Mouse (Mus musculus): ENCODE measurements around the gene Gcnt2. TPM values are rescaled to one million over a fixed set of nuclear protein-coding genes. Genes with fewer than 3 reads are reported as not detected.
A peak's percentile ranks its signal among the peaks of the same experiment; 100 is the strongest.

Gcnt2 gene
- polyA plus RNA-seq, 1 experiment from 2014 or later: 5.7 TPM

DNA sequence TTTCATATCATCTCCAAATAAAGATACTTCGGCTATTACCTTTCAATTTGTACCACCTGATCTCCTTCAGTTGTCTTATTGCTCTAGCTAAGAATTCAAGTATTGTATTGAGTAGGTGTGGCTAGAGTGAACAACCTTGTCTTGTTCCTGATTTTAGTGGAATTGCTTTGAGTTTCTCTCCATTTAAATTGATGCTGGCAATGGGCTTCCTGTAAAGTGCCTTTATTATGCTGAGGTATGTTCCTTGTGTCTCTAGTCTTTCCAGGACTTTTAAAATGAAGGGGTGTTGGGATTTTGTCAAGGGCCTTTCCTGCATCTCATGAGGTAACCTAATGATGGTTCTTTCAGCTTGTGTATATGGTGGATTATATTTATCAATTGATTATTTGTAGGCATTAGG, 83.5 kb downstream of the Gcnt2 start:
- Histone ChIP-seq H3K4me3 (ENCODE audit: low read depth, low read length) (no peak overlapping the region), H3K4me1 (replicated peaks; ENCODE audit: control insufficient read depth, insufficient read depth) (peaks cover 4% of the 10 kb centered on the region), H3K9ac (ENCODE audit: low read length) (no peak overlapping the region), H3K4me2 (replicated peaks; ENCODE audit: low read depth) (no peak overlapping the region), H3K27me3 (ENCODE audit: control insufficient read depth, insufficient read depth, low read length) (no peaks in the 10 kb centered on the region), H3K27ac (replicated peaks) (no peak overlapping the region), H3K36me3 (ENCODE audit: control insufficient read depth, insufficient read depth, low read length) (no peaks in the 10 kb centered on the region), H3K9me3 (ENCODE audit: control insufficient read depth, low read length) (no peaks in the 10 kb centered on the region)
- TF ChIP-seq CTCF (IDR thresholded peaks at IDR 0.05; ENCODE audit: low read depth): no peak
- no peak for TF ChIP-seq EP300 (optimal IDR thresholded peaks at IDR 0.05)
- DNase-seq (ENCODE audit: low spot score) (no peak), ATAC-seq (ENCODE audit: low FRiP score, low TSS enrichment) (no peak)
- WGBS: 86% methylated on average over 1 of the region's 1 CpGs

- Histone ChIP-seq H3K4me1 (replicated peaks; ENCODE audit: control insufficient read depth, insufficient read depth) (peaks cover 4% of the 10 kb centered on the region), H3K4me2 (replicated peaks; ENCODE audit: low read depth) (no peak overlapping the region), H3K9me3 (ENCODE audit: control insufficient read depth, low read length) (no peaks in the 10 kb centered on the region), H3K4me3 (ENCODE audit: low read depth, low read length) (no peak overlapping the region), H3K27ac (replicated peaks) (no peak overlapping the region), H3K36me3 (ENCODE audit: control insufficient read depth, insufficient read depth, low read length) (no peaks in the 10 kb centered on the region), H3K27me3 (ENCODE audit: control insufficient read depth, insufficient read depth, low read length) (no peaks in the 10 kb centered on the region), H3K9ac (ENCODE audit: low read length) (no peak overlapping the region)
- 60% methylated on average over 5 of the region's 5 CpGs for WGBS
- ATAC-seq (ENCODE audit: low FRiP score, low TSS enrichment): 0 out of 2 replicates have a peak, but pooled peaks have one; percentile 56
- no peak for DNase-seq (ENCODE audit: low spot score)
- no peak for TF ChIP-seq EP300 (optimal IDR thresholded peaks at IDR 0.05)
- TF ChIP-seq CTCF (IDR thresholded peaks at IDR 0.05; ENCODE audit: low read depth): no peak
These were observed 84.4 kb downstream of the Gcnt2 start for GRCm38 (mm10) chr13:40943936-40944335.

DNA sequence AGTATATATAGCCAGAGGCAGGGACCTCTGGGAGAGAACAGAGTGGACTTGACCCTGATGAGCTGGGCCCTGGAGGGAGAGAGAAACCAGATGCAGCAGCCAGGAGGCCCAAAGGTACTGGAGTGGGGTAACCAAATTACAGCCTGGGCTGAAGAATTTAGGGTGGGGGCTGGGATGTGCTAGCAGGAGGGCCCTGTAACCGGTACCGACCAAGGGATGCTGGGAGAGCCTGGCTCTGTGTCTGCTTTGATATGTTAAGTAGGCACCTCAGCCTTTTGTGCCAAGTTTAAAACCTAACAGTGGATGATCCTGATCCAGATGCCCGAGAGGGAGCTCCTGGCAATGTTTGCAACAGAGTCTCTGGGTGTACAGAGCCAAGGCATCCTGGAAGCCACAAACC, 84.8 kb downstream of the Gcnt2 start:
- no peak overlapping the region for H3K4me3 ChIP-seq (ENCODE audit: low read depth, low read length)
- 46% methylated on average over 3 of the region's 3 CpGs for WGBS
- ATAC-seq (ENCODE audit: low FRiP score, low TSS enrichment): 0 out of 2 replicates have a peak, but pooled peaks have one; percentile 38
- H3K27me3 ChIP-seq (ENCODE audit: control insufficient read depth, insufficient read depth, low read length): no peaks in the 10 kb centered on the region
- H3K4me2 ChIP-seq (replicated peaks; ENCODE audit: low read depth): no peak overlapping the region
- peaks cover 4% of the 10 kb centered on the region for H3K4me1 ChIP-seq (replicated peaks; ENCODE audit: control insufficient read depth, insufficient read depth)
- 0 out of 2 replicates have a peak overlapping the region, but pooled peaks have one; percentile 18 for H3K27ac ChIP-seq (replicated peaks)
- H3K9ac ChIP-seq (ENCODE audit: low read length): no peak overlapping the region
- no peak for DNase-seq (ENCODE audit: low spot score)
- TF ChIP-seq CTCF (IDR thresholded peaks at IDR 0.05; ENCODE audit: low read depth): no peak
- no peak for TF ChIP-seq EP300 (optimal IDR thresholded peaks at IDR 0.05)
- no peaks in the 10 kb centered on the region for H3K9me3 ChIP-seq (ENCODE audit: control insufficient read depth, low read length)
- H3K36me3 ChIP-seq (ENCODE audit: control insufficient read depth, insufficient read depth, low read length): no peaks in the 10 kb centered on the region

DNA sequence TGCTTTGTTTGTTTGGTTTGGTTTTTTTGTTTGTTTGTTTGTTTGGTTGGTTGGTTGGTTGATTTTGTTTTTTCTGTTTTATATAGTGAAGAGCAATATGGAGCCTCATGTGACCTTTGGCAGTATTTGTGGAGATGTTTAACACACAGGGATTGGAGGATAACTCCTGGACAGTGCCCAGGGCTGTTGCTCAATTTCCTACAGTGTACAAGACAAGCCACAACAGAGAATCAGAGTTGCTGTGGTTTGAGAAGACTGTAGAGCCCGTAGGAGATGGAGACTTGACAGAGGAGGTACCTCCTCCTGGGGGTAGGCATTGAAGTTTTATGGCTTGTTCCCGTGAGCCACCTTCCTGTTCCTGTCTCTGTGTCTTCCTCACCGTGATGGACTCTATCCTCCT, 87.0 kb downstream of the Gcnt2 start:
- Histone ChIP-seq H3K36me3 (ENCODE audit: control insufficient read depth, insufficient read depth, low read length) (no peaks in the 10 kb centered on the region), H3K4me2 (replicated peaks; ENCODE audit: low read depth) (no peak overlapping the region), H3K4me3 (ENCODE audit: low read depth, low read length) (no peak overlapping the region), H3K27me3 (ENCODE audit: control insufficient read depth, insufficient read depth, low read length) (no peaks in the 10 kb centered on the region), H3K27ac (replicated peaks) (no peak overlapping the region), H3K9me3 (ENCODE audit: control insufficient read depth, low read length) (no peaks in the 10 kb centered on the region), H3K4me1 (replicated peaks; ENCODE audit: control insufficient read depth, insufficient read depth) (peaks cover 4% of the 10 kb centered on the region), H3K9ac (ENCODE audit: low read length) (no peak overlapping the region)
- no peak for TF ChIP-seq EP300 (optimal IDR thresholded peaks at IDR 0.05)
- no peak for TF ChIP-seq CTCF (IDR thresholded peaks at IDR 0.05; ENCODE audit: low read depth)
- no peak for DNase-seq (ENCODE audit: low spot score)
- ATAC-seq (ENCODE audit: low FRiP score, low TSS enrichment): no peak
- WGBS: 81% methylated on average over 3 of the region's 3 CpGs

GRCm38 (mm10) chr13:40947538-40948205, 88.1 kb downstream of the Gcnt2 start:
- no peaks in the 10 kb centered on the region for H3K36me3 ChIP-seq (ENCODE audit: control insufficient read depth, insufficient read depth, low read length)
- ATAC-seq (ENCODE audit: low FRiP score, low TSS enrichment): no peak
- no peak overlapping the region for H3K27ac ChIP-seq (replicated peaks)
- no peak overlapping the region for H3K4me3 ChIP-seq (ENCODE audit: low read depth, low read length)
- H3K4me2 ChIP-seq (replicated peaks; ENCODE audit: low read depth): no peak overlapping the region
- no peaks in the 10 kb centered on the region for H3K27me3 ChIP-seq (ENCODE audit: control insufficient read depth, insufficient read depth, low read length)
- no peaks in the 10 kb centered on the region for H3K9me3 ChIP-seq (ENCODE audit: control insufficient read depth, low read length)
- DNase-seq (ENCODE audit: low spot score): no peak
- H3K4me1 ChIP-seq (replicated peaks; ENCODE audit: control insufficient read depth, insufficient read depth): peaks cover 4% of the 10 kb centered on the region
- no peak for TF ChIP-seq CTCF (IDR thresholded peaks at IDR 0.05; ENCODE audit: low read depth)
- TF ChIP-seq EP300 (optimal IDR thresholded peaks at IDR 0.05): no peak
- no peak overlapping the region for H3K9ac ChIP-seq (ENCODE audit: low read length)
- 67% methylated on average over 7 of the region's 7 CpGs for WGBS

DNA sequence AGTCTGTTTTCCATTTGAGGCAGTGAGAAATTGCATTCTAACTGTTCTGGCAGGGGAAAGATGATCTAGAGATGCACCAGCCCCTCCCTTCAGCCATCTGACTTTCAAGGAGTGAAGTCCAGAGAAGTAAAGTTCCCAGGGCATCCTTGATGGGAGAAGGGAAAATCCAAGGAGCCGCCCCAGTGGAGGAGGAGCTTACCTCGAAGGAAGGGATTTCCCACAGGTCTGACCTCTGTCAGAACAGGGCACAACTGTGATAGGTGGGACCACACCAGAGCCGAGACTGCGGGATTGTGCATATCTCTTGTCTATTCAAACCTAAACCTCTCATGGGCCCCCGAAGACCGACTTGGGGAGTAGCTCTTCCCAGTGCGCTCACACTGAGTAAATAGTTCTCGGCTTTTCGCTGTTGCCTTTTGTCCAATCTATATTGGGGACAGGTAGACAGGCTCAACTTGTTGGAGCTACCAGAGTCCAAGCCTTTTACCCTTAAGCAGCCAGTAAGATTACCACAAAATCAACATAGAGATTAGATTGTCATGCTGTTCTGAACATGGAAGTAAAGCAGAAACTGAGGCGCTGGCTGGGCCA, 91.9 kb downstream of the Gcnt2 start:
- WGBS: 47% methylated on average over 10 of the region's 10 CpGs
- H3K9ac ChIP-seq (ENCODE audit: low read length): no peak overlapping the region
- H3K4me2 ChIP-seq (replicated peaks; ENCODE audit: low read depth): peak overlapping the region; percentile 34
- peak; percentile 45 for DNase-seq (ENCODE audit: low spot score)
- no peaks in the 10 kb centered on the region; the same call in 1 of the 2 replicates for H3K4me1 ChIP-seq (replicated peaks; ENCODE audit: control insufficient read depth, insufficient read depth)
- H3K27ac ChIP-seq (replicated peaks): no peak overlapping the region
- TF ChIP-seq CTCF (IDR thresholded peaks at IDR 0.05; ENCODE audit: low read depth) (no peak), EP300 (optimal IDR thresholded peaks at IDR 0.05) (no peak)
- H3K27me3 ChIP-seq (ENCODE audit: control insufficient read depth, insufficient read depth, low read length): no peaks in the 10 kb centered on the region
- H3K9me3 ChIP-seq (ENCODE audit: control insufficient read depth, low read length): no peaks in the 10 kb centered on the region
- ATAC-seq (ENCODE audit: low FRiP score, low TSS enrichment): peak; percentile 66
- 0 out of 2 replicates have a peak, but pooled peaks cover 3% of the 10 kb centered on the region for H3K36me3 ChIP-seq (ENCODE audit: control insufficient read depth, insufficient read depth, low read length)
- 0 out of 2 replicates have a peak overlapping the region, but pooled peaks have one; percentile 2 for H3K4me3 ChIP-seq (ENCODE audit: low read depth, low read length)

Data from stomach, postnatal 0 days (tissue).